Mouse (Mus musculus) heart, embryonic 15.5 days (tissue): ENCODE measurements around the gene Olfr54. TPM values are rescaled to one million over a fixed set of nuclear protein-coding genes. Genes with fewer than 3 reads are reported as not detected.
"Not testable (repeated sequence)": the region's sequence is repeated elsewhere in the genome, so short reads cannot be mapped to it uniquely, and the experiment has no call there.

Source experiments
- ATAC-seq: fragments of 200-750 bp; cut with Nextera tagmentation; replicated peaks from 2 replicates; pipeline ENCODE4 v1.8.0; 2017; ENCODE audit warnings: low read depth, moderate TSS enrichment; ENCODE audit not compliant: insufficient number of reproducible peaks, insufficient read depth, low FRiP score
- H3K27ac ChIP-seq: fragments of 300-500 bp; sonication (generic); 2 replicates; pipeline ENCODE4 v1.5.1; 2015; ENCODE audit warnings: mild to moderate bottlenecking, inconsistent platforms
- H3K27me3 ChIP-seq: fragments of 300-500 bp; sonication (generic); 2 replicates; pipeline ENCODE4 v1.6.1; 2015; ENCODE audit warnings: inconsistent platforms
- H3K36me3 ChIP-seq: fragments of 300-500 bp; sonication (generic); 2 replicates; pipeline ENCODE4 v1.6.1; 2015; ENCODE audit warnings: mild to moderate bottlenecking, inconsistent platforms
- H3K4me1 ChIP-seq: fragments of 300-500 bp; sonication (generic); replicated peaks from 2 replicates; pipeline ENCODE4 v1.6.1; 2015; ENCODE audit warnings: inconsistent platforms
- H3K4me2 ChIP-seq: fragments of 300-500 bp; sonication (generic); 2 replicates; pipeline ENCODE4 v1.6.1; 2015; ENCODE audit warnings: inconsistent platforms, mild to moderate bottlenecking, moderate library complexity
- H3K4me3 ChIP-seq: fragments of 300-500 bp; sonication (generic); 2 replicates; pipeline ENCODE4 v1.5.1; 2015; ENCODE audit warnings: mild to moderate bottlenecking, inconsistent platforms
- H3K9ac ChIP-seq: fragments of 300-500 bp; sonication (generic); 2 replicates; pipeline ENCODE4 v1.6.1; 2015; ENCODE audit warnings: mild to moderate bottlenecking, inconsistent platforms
- H3K9me3 ChIP-seq: fragments of 300-500 bp; sonication (generic); replicated peaks from 2 replicates; pipeline ENCODE4 v1.6.1; 2016; ENCODE audit warnings: inconsistent platforms
- WGBS: fragments of 180-500 bp; shearing (Covaris S2); methylation state at CpG from one replicate; pipeline ENCODE4 v1.1.7; 2015; ENCODE audit warnings: mixed read lengths; 5-methylcytosine and 5-hydroxymethylcytosine counted together
- polyA plus RNA-seq: library from polyadenylated mRNA; unstranded; fragments of >200 nt; fragmentation: Nextera tagmentation; extraction: Ambion mirVana; gene quantifications from 2 replicates; pipeline ENCODE4 v1.2.1, GENCODE M21; 2015

Gene Olfr54
- polyA plus RNA-seq, 1 experiment from 2014 or later, result not detected

DNA sequence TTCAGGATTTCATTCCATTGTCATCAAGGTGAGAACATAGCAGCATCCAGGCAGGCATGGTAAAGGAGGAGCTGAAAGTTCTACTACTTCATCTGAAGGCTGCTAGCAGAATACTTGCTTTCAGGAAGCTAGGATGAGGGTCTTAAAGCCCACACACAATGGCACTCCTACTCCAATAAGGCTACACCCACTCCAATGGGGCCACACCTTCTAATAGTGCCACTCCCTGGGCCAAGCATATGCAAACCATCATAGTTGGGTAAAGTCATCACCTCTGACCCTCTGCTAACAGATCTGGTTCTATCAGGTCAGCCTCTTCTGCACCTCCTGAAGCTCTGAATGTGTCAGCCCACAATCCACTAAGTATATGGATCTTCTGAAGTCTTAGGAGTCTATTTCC is 20.1 kb downstream of the Olfr54 start:
- H3K27ac ChIP-seq, H3K27me3 ChIP-seq, ATAC-seq, H3K36me3 ChIP-seq, H3K4me3 ChIP-seq, H3K4me2 ChIP-seq, H3K9ac ChIP-seq, H3K4me1 ChIP-seq, H3K9me3 ChIP-seq: not testable (repeated sequence)

GRCm38 (mm10) chr11:51035951-51036350 is 21.9 kb downstream of the Olfr54 start:
- Histone ChIP-seq H3K4me1 (peaks cover 4% of the 10 kb centered on the region; the same call in 1 of the 2 replicates), H3K4me2 (no peak overlapping the region), H3K9ac (no peak overlapping the region), H3K9me3 (no peaks in the 10 kb centered on the region), H3K4me3 (no peak overlapping the region), H3K27ac (no peak overlapping the region), H3K27me3 (no peaks in the 10 kb centered on the region), H3K36me3 (no peaks in the 10 kb centered on the region)
- 38% methylated on average over 2 of the region's 2 CpGs for WGBS
- no peak for ATAC-seq

DNA sequence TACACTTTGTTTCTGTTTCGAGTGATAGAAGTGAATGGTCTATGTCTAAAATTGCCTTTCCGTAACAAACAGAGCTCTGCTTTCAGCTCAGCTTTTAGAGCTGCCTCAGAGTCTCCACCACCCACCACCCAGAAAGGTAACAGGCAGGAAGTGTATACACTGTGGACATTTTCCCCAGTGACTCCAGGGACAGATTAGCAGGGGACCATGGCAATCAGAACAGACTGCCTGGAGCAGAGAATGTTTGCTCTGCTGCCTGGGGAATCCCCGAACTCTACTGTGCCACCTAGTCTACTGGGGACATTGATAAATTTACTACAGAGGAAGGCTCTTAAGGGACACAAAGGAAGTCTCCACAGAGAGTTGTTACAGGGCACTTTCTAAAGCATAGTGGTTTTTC is 30.7 kb downstream of the Olfr54 start:
- ATAC-seq, result not testable (repeated sequence)
- 66% methylated on average over 3 of the region's 3 CpGs for WGBS

GRCm38 (mm10) chr11:51047809-51048208 is 33.8 kb downstream of the Olfr54 start, which contains the start of gene Olfr1375:
TSS of gene Olfr1375 (plus strand) at chr11:51048109.
- H3K4me1 ChIP-seq, H3K4me3 ChIP-seq, H3K27ac ChIP-seq, H3K9ac ChIP-seq, H3K36me3 ChIP-seq, ATAC-seq, H3K27me3 ChIP-seq, H3K9me3 ChIP-seq, H3K4me2 ChIP-seq: not testable (repeated sequence)
- 64% methylated on average over 3 of the region's 3 CpGs for WGBS

More for the DNA sequence above, 30.7 kb downstream of the Olfr54 start:
- not testable (repeated sequence) for H3K4me2 ChIP-seq, H3K9me3 ChIP-seq, H3K27ac ChIP-seq, H3K27me3 ChIP-seq, H3K4me3 ChIP-seq, H3K36me3 ChIP-seq, H3K9ac ChIP-seq, H3K4me1 ChIP-seq

- Histone ChIP-seq H3K27ac (no peak overlapping the region), H3K4me1 (no peaks in the 10 kb centered on the region), H3K9me3 (no peaks in the 10 kb centered on the region), H3K27me3 (no peaks in the 10 kb centered on the region), H3K4me3 (no peak overlapping the region), H3K9ac (no peak overlapping the region), H3K36me3 (no peaks in the 10 kb centered on the region), H3K4me2 (no peak overlapping the region)
- ATAC-seq, result no peak
- WGBS, result 45% methylated on average over 2 of the region's 2 CpGs
Observed at GRCm38 (mm10) chr11:51051678-51052077, 37.6 kb downstream of the Olfr54 start.

GRCm38 (mm10) chr11:51053230-51053629 is 39.2 kb downstream of the Olfr54 start:
- no peaks in the 10 kb centered on the region for H3K36me3 ChIP-seq

GRCm38 (mm10) chr11:51059151-51059571 is 45.1 kb downstream of the Olfr54 start, which contains the start of gene Zfp354a:
TSS of gene Zfp354a (plus strand) at chr11:51059257.
- peak within 1 kb of the TSS; percentile 79 for H3K4me2 ChIP-seq
- no peaks in the 10 kb centered on the region for H3K9me3 ChIP-seq
- peak within 1 kb of the TSS; percentile 95 for H3K4me3 ChIP-seq
- peak within 1 kb of the TSS; percentile 79 for H3K9ac ChIP-seq
- no peaks in the 10 kb centered on the region for H3K36me3 ChIP-seq
- H3K27ac ChIP-seq, result peak within 1 kb of the TSS; percentile 62
- WGBS, result 0% methylated on average over 32 of the region's 32 CpGs
- no peaks in the 10 kb centered on the region; the same call in 1 of the 2 replicates for H3K27me3 ChIP-seq
- peak; percentile 85 for ATAC-seq
- H3K4me1 ChIP-seq, result peaks cover 7% of the 10 kb centered on the region

More at GRCm38 (mm10) chr11:51053230-51053629, 39.2 kb downstream of the Olfr54 start:
- Histone ChIP-seq H3K9me3 (no peaks in the 10 kb centered on the region), H3K9ac (no peak overlapping the region), H3K4me1 (no peaks in the 10 kb centered on the region), H3K27ac (no peak overlapping the region), H3K27me3 (no peaks in the 10 kb centered on the region; the same call in 1 of the 2 replicates), H3K4me3 (no peak overlapping the region), H3K4me2 (no peak overlapping the region)
- WGBS, result 39% methylated on average over 3 of the region's 3 CpGs
- no peak for ATAC-seq

GRCm38 (mm10) chr11:51059640-51060039 is 45.6 kb downstream of the Olfr54 start:
- ATAC-seq, result no peak; the same call in 1 of the 2 replicates
- Histone ChIP-seq H3K27ac (no peak overlapping the region), H3K36me3 (no peaks in the 10 kb centered on the region), H3K4me1 (peaks cover 7% of the 10 kb centered on the region), H3K4me3 (peak overlapping the region; percentile 95), H3K4me2 (peak overlapping the region; percentile 79), H3K9ac (peak overlapping the region; percentile 79), H3K27me3 (no peaks in the 10 kb centered on the region; the same call in 1 of the 2 replicates), H3K9me3 (no peaks in the 10 kb centered on the region)
- 14% methylated on average over 14 of the region's 14 CpGs for WGBS

GRCm38 (mm10) chr11:51060981-51061380 is 46.9 kb downstream of the Olfr54 start:
- H3K4me2 ChIP-seq, result no peak overlapping the region
- no peaks in the 10 kb centered on the region for H3K36me3 ChIP-seq
- no peak overlapping the region for H3K9ac ChIP-seq
- H3K4me1 ChIP-seq, result peaks cover 7% of the 10 kb centered on the region
- H3K27me3 ChIP-seq, result no peaks in the 10 kb centered on the region; the same call in 1 of the 2 replicates
- H3K9me3 ChIP-seq, result no peaks in the 10 kb centered on the region
- H3K27ac ChIP-seq, result no peak overlapping the region
- H3K4me3 ChIP-seq, result no peak overlapping the region
- 96% methylated on average over 6 of the region's 6 CpGs for WGBS
- ATAC-seq, result no peak

DNA sequence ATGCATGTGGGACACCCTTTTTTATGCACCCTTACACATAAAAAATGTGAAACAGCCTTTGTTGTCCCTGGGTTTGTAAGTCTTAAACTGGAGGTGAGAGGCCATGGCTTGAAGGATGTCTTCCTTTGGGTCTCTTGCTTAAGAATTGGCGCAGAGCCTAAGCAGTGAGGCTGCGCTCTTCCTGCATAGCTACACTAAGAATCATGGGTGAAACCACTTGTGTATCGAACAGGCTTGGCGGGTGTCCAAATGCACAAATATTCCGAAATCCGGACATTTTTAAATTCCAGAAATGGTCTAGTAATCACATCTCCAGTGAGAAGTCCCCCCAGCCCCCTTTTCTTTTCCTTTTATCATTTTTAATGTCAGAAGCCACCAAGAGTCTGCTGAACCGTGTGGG is 49.2 kb downstream of the Olfr54 start:
- Histone ChIP-seq H3K36me3 (peaks cover 13% of the 10 kb centered on the region), H3K9me3 (no peaks in the 10 kb centered on the region), H3K4me2 (no peak overlapping the region), H3K4me3 (no peak overlapping the region), H3K9ac (no peak overlapping the region), H3K4me1 (peaks cover 7% of the 10 kb centered on the region), H3K27me3 (no peaks in the 10 kb centered on the region), H3K27ac (no peak overlapping the region)
- no peak for ATAC-seq
- 78% methylated on average over 7 of the region's 7 CpGs for WGBS

DNA sequence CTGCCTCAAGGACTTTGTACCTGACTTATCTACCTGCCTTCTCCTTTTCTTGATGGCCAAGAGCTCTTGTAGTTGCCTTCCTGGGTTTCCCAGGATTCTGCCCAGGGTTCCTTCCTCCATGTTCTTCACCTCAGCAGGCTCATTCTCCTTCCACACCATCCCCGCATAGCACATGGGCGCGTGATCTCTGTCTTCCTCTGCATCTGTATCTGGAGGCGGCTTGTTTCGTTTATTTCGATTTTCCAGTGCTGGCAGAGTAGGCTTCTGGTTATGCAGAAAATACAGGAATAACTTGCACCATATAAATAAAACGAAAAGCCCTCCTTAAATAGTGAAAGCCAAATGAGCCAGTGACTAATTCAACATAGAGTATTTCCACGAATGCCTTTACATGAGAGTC is 49.8 kb downstream of the Olfr54 start:
- Histone ChIP-seq H3K36me3 (peaks cover 19% of the 10 kb centered on the region), H3K9ac (no peak overlapping the region), H3K4me1 (peaks cover 7% of the 10 kb centered on the region), H3K4me2 (no peak overlapping the region), H3K27ac (no peak overlapping the region), H3K27me3 (no peaks in the 10 kb centered on the region), H3K4me3 (no peak overlapping the region), H3K9me3 (no peaks in the 10 kb centered on the region)
- WGBS, result 93% methylated on average over 8 of the region's 8 CpGs
- no peak for ATAC-seq
